Mouse (Mus musculus) forebrain, embryonic 16.5 days (tissue): ENCODE measurements at regions not wholly inside any gene's neighbourhood (a gene's known extent, or its start where the extent isn't known, plus 50 kb on each side); places are given as distances from the start of the nearest gene placed in this dataset.

ENCODE experiments used
- ATAC-seq: fragments of 200-750 bp; cut with Nextera tagmentation; 2 replicates; pipeline ENCODE4 v1.8.0; 2017; ENCODE audit warnings: mild to moderate bottlenecking, moderate library complexity
- H3K27ac ChIP-seq: fragments of 300-500 bp; sonication (generic); 2 replicates; pipeline ENCODE4 v1.5.1; 2014; ENCODE audit warnings: low read length, control low read depth
- H3K27me3 ChIP-seq: fragments of 300-500 bp; sonication (generic); replicated peaks from 2 replicates; pipeline ENCODE4 v1.6.1; 2014; ENCODE audit warnings: low read length; ENCODE audit not compliant: control insufficient read depth, insufficient read depth
- H3K36me3 ChIP-seq: fragments of 300-500 bp; sonication (generic); 2 replicates; pipeline ENCODE4 v1.6.1; 2014; ENCODE audit not compliant: control insufficient read depth, insufficient read depth
- H3K4me1 ChIP-seq: fragments of 300-500 bp; sonication (generic); replicated peaks from 2 replicates; pipeline ENCODE4 v1.6.1; 2014; ENCODE audit warnings: low read length; ENCODE audit not compliant: control insufficient read depth, insufficient read depth
- H3K4me2 ChIP-seq: fragments of 300-500 bp; sonication (generic); 2 replicates; pipeline ENCODE4 v1.6.1; 2014; ENCODE audit warnings: mild to moderate bottlenecking, low read length, control low read depth
- H3K4me3 ChIP-seq: fragments of 300-500 bp; sonication (generic); replicated peaks from 2 replicates; pipeline ENCODE4 v1.5.1; 2014; ENCODE audit warnings: mild to moderate bottlenecking, low read length, control low read depth
- H3K9ac ChIP-seq: fragments of 300-500 bp; sonication (generic); replicated peaks from 2 replicates; pipeline ENCODE4 v1.6.1; 2014; ENCODE audit warnings: low read depth, low read length, control low read depth
- H3K9me3 ChIP-seq: fragments of 300-500 bp; sonication (generic); 2 replicates; pipeline ENCODE4 v1.6.1; 2016; ENCODE audit warnings: low read length; ENCODE audit not compliant: control insufficient read depth
- WGBS: fragments of 180-500 bp; shearing (Covaris S2); extraction: QIAGEN DNeasy Blood & Tissue Kit; methylation state at CpG from one replicate; pipeline ENCODE4 v1.1.7; 2014; 5-methylcytosine and 5-hydroxymethylcytosine counted together

DNA sequence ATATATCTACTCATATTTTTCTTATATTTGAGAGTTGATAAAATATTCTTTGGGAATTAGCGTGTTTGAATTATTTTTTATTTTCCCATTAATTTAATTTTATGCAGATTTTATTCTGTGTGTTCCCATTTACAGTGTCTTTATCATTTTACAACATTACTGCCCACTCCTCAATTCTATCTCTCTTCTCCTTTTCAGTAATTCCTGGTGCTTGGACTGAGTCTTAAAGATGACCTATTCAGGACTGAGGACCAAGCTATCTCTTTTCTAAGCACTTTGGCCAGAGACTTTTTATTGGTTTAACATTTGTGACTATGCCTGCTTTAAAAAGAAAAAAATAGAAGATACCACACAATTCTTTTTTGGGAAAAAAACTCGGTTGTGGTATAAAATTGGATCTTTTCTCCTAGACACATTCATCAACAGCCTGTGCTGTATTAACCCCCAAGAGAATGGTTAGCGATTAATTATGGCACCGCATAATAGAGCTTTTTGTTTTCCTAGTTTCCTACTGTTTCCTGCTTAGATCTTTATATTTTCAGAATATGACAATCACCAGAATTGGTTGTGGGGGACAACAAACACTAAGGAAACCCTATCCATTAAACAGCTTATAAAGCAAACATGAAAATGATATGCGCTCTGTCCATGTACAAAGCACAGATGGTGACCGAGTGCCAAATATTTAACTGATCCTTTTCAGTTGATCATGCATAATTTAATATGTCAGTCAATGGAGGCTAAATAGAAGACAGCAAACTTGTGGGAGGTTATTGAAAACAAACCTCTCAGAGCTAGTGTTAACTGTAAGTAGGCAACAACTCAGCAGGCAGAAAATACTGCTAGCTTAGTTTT is 286.3 kb downstream of the Slitrk6 start:
- Histone ChIP-seq H3K9ac (no peak overlapping the region), H3K4me1 (no peaks in the 10 kb centered on the region), H3K36me3 (no peaks in the 10 kb centered on the region), H3K4me2 (no peak overlapping the region), H3K27me3 (no peaks in the 10 kb centered on the region), H3K4me3 (no peak overlapping the region), H3K9me3 (no peaks in the 10 kb centered on the region), H3K27ac (no peak overlapping the region)
- 34% methylated on average over 6 of the region's 6 CpGs for WGBS
- ATAC-seq = peak; percentile 83
